Mouse (Mus musculus): ENCODE data around the gene Zmynd8. TPM values are rescaled to one million over a fixed set of nuclear protein-coding genes. Genes with fewer than 3 reads are reported as not detected.
A peak's percentile ranks its signal among the peaks of the same experiment; 100 is the strongest.

Zmynd8 gene
- polyA plus RNA-seq, 1 experiment = 66.4 TPM

DNA sequence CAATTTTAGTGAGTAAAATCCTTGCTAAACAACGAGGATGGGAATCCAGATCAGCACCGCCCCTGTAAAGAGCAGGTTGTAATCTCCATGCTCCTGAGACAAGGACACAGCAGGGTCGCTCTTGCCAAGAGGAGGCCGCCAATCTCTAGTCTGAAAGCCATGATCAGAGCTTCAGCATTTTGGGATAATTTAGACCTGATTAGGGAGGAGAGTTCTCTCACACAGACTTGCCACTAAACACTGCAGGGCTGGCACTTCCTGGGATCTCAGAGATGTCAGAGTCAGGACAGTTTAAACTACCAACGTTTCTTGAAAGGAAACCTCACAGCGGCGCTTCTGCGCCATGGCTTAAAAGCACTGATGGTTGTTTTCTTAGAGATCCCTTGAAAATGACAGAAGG, 32.4 kb downstream of the Zmynd8 start:
- Histone ChIP-seq H3K27ac (ENCODE audit: insufficient read depth, low read length) (peak overlapping the region; percentile 19; the same call in 1 of the 2 replicates), H3K4me3 (ENCODE audit: insufficient read depth, low read length) (no peak overlapping the region), H3K4me1 (ENCODE audit: control insufficient read depth, insufficient read depth, low read length) (peaks cover 8% of the 10 kb centered on the region; the same call in 1 of the 2 replicates)
- TF ChIP-seq POLR2A (IDR thresholded peaks at IDR 0.05; ENCODE audit: low read depth, low read length) (no peak), CTCF (IDR thresholded peaks at IDR 0.05; ENCODE audit: borderline replicate concordance, insufficient read depth, low read length) (no peak)

DNA sequence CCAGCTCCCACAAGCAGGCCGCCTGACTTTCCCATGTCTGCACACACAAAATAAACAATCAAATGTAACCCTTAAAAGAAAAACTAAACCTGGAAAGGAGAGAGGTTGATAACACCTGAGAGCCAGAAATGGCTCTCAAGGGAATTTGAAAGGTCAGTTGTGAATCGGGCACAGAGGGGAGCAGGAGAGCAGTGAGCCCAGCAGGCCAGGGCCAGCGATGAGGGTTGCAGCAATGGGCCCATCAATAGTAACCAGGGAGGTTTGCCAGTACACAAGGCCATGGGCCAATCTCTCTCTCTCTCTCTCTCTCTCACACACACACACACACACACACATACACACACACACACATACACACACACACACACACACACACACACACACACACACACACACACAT, 34.0 kb downstream of the Zmynd8 start:
- Histone ChIP-seq H3K27ac (ENCODE audit: insufficient read depth, low read length) (no peak overlapping the region), H3K4me1 (ENCODE audit: control insufficient read depth, insufficient read depth, low read length) (peaks cover 11% of the 10 kb centered on the region)
- no peak for TF ChIP-seq POLR2A (IDR thresholded peaks at IDR 0.05; ENCODE audit: low read depth, low read length)
- no peak for TF ChIP-seq CTCF (IDR thresholded peaks at IDR 0.05; ENCODE audit: borderline replicate concordance, insufficient read depth, low read length)

DNA sequence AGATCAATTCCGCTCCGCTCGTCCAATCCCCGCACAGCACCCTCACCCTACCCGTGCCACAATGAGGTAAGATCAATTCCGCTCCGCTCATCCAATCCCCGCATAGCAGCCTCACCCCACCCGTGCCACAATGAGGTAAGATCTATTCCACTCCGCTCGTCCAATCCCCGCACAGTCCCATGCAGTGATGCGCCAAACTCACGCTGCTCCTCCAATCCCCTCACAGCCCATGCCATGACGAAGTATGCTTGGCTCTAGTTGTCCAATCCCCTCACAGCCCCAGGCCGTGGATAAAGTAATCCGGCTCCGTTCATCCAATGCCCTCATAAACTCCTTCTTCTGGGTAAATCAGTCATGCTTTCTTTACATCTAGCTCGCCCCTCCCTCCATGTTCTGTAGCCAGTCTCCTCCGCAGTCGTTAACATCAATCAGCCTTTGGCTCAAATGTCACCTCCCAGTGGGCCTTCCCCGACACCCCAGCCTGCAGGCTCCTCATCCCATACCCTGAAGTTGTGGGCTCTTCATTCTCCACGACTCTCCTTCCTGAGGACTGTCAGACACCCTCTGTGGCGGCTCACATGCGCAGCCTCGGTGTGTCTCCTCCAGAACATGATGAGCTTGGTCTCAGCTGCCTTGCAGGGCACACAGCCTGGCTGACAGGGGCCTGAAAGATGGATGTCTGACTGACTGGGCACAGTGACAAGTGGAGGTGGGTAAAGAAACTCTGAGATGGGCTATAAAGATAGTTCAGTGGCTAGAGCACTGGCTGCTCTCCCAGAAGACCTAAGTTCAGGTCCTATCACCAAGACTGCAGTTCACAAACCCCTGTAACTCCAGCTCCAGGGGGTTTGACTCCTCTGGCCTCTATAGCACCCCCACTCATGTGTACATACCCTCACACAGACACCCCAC, 36.9 kb downstream of the Zmynd8 start:
- Histone ChIP-seq H3K27ac (ENCODE audit: insufficient read depth, low read length) (no peak overlapping the region), H3K4me3 (ENCODE audit: insufficient read depth, low read length) (no peak overlapping the region), H3K4me1 (ENCODE audit: control insufficient read depth, insufficient read depth, low read length) (peaks cover 17% of the 10 kb centered on the region)
- TF ChIP-seq POLR2A (IDR thresholded peaks at IDR 0.05; ENCODE audit: low read depth, low read length) (no peak), CTCF (IDR thresholded peaks at IDR 0.05; ENCODE audit: borderline replicate concordance, insufficient read depth, low read length) (no peak)

More for the DNA sequence above, 34.0 kb downstream of the Zmynd8 start:
- H3K4me3 ChIP-seq (ENCODE audit: insufficient read depth, low read length) = no peak overlapping the region

DNA sequence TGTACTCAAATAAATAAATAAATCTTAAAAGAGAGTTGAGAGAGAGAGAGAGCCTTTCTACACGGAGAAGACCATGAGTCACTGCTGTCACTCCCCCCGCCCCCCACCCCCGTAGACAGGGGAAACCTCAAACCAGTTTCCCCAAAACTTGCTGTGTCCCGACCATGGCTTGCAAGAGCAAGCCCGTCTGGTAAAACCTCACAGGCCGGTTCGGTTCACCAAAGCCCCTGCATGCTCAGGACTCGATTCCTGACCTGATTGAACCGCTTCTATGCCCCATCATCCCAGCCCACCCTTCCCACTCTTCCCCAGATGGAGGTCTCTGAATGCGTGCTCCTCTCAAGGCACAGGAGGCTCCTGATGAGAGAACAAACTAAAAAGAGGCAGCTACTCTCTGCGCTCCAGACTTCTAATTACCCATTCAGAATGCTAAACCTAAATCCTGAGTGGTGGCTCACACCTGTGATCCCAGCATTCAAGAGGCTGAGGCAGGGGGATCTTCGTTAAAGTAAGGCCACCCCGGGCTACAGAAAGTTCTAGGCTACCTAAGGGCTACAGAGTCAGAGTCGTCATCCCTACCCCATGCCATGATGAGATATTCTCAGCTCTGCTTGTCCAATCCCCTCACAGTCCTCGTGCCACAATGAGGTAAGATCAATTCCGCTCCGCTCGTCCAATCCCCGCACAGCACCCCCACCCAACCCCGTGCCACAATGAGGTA, 37.7 kb downstream of the Zmynd8 start:
- H3K4me3 ChIP-seq (ENCODE audit: insufficient read depth, low read length) = no peak overlapping the region
- peaks cover 25% of the 10 kb centered on the region for H3K4me1 ChIP-seq (ENCODE audit: control insufficient read depth, insufficient read depth, low read length)
- TF ChIP-seq POLR2A (IDR thresholded peaks at IDR 0.05; ENCODE audit: low read depth, low read length) = no peak
- no peak for TF ChIP-seq CTCF (IDR thresholded peaks at IDR 0.05; ENCODE audit: borderline replicate concordance, insufficient read depth, low read length)
- no peak overlapping the region for H3K27ac ChIP-seq (ENCODE audit: insufficient read depth, low read length)

DNA sequence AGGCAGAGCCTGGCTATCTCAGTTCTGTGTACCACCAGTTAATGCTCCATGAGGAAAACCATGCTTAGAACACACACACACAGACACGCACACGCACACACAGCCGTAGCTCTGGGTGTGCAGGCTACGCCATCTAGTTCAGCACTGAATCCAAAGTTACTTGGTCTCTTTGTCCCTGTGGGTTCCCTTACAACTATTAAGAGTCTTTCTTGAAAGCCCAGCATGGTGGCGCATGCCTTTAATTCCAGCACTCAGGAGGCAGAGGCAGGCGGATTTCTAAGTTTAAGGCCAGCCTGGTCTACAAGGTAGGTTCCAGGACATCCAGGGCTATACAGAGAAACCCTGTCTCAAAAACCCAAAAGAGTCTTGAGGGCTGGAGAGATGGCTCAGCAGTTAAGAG, 38.4 kb downstream of the Zmynd8 start:
- Histone ChIP-seq H3K4me3 (ENCODE audit: insufficient read depth, low read length) (no peak overlapping the region), H3K27ac (ENCODE audit: insufficient read depth, low read length) (no peak overlapping the region), H3K4me1 (ENCODE audit: control insufficient read depth, insufficient read depth, low read length) (peaks cover 30% of the 10 kb centered on the region)
- TF ChIP-seq CTCF (IDR thresholded peaks at IDR 0.05; ENCODE audit: borderline replicate concordance, insufficient read depth, low read length) (no peak), POLR2A (IDR thresholded peaks at IDR 0.05; ENCODE audit: low read depth, low read length) (no peak)

DNA sequence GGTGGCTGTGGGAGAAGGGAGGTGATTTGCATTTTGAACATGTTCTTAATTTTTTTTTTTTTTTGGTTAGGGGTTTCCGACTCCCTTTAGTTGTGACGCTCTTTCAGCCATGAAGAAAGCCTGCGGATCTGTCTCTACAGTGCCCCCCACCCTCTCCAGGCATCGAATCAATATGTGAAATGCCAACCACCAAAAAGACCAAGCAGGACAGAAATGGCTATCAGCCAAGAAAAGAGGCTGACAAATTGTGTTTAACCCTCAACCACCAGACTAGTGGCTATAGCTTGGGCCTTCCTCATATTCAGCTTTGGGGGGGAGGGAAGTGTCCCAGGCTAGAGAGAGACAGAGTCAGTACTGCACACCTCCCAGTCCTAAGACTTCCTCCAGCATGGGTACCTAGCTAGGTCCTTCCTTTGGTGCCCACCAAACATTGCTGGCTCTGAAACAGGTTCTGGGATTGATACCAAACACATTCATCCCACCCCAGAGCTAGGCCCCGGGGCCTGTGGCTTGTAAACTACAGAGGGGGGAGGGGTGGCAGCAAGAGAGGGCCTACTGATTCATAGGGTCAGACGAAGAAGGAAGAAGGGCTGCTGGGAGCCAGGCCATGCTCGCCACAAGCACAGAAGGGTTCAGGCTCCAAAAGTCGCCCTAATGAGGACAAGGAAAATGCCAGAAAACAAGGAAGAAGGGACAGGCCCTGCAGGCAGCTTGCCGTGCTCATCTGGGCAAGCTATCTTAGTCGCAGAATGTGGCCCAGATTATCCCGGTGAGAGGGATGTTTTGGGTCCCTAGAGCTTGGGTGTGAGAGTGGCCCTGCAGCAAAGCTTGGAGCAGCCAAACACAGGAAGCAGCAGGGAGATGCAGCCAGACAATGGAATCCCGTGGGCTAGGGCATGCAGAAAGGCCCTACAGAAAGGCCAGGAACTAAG, 40.1 kb downstream of the Zmynd8 start:
- Histone ChIP-seq H3K27ac (ENCODE audit: insufficient read depth, low read length) (peak overlapping the region; percentile 84), H3K4me3 (ENCODE audit: insufficient read depth, low read length) (no peak overlapping the region), H3K4me1 (ENCODE audit: control insufficient read depth, insufficient read depth, low read length) (peaks cover 34% of the 10 kb centered on the region)
- no peak for TF ChIP-seq CTCF (IDR thresholded peaks at IDR 0.05; ENCODE audit: borderline replicate concordance, insufficient read depth, low read length)
- TF ChIP-seq POLR2A (IDR thresholded peaks at IDR 0.05; ENCODE audit: low read depth, low read length) = no peak

DNA sequence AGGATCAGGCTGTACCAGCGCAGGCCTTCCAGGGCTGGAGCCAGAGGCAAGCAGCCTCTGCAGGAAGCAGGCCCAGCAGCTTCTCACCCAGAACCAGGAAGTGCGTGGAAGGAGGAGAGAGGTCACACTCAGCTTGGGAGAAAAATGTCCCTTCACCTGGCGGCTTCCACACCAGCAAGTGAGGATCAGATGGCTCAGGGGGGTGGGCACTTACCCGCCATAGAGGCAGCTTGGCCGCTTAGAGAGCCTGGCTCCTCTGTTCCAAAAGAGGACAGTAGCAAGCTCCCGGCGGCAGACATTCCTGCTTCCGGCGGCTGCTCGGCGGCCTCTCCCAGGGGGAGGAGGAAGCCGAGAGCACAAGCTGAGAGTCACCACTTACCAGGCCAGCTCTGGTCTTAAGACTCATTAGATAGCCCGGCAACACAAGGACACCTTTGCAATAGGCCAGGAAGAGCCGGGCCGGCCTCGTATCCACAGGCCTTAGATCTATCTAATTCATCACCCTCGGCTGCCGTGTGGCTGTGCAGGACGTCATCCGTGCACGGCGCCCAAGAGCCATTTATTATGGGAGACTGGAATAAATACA, 40.9 kb downstream of the Zmynd8 start:
- H3K4me3 ChIP-seq (ENCODE audit: insufficient read depth, low read length) = no peak overlapping the region
- H3K27ac ChIP-seq (ENCODE audit: insufficient read depth, low read length) = peak overlapping the region; percentile 84
- H3K4me1 ChIP-seq (ENCODE audit: control insufficient read depth, insufficient read depth, low read length) = peaks cover 34% of the 10 kb centered on the region
- TF ChIP-seq POLR2A (IDR thresholded peaks at IDR 0.05; ENCODE audit: low read depth, low read length) = no peak
- no peak for TF ChIP-seq CTCF (IDR thresholded peaks at IDR 0.05; ENCODE audit: borderline replicate concordance, insufficient read depth, low read length)

DNA sequence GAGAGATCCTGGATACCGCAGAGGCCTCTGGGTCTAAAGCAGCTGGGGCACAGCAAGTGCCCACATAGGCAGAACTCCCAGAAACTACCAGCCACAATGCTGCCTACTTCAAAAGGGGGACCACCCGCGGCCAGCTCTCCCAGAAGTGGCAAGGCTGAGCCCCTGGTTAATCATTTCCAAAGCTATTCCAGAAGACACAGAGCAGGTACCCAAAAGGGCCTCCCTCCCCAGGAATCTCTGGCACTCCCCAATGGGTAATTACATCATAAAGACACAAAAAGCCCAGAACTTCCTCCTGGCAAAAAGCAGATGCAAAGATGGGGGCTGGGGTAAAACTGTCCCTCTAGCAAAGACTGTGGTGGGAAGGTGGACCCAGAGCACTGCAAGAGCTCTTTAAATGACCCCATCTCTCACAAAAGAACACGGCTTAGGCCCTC, 41.4 kb downstream of the Zmynd8 start:
- TF ChIP-seq CTCF (IDR thresholded peaks at IDR 0.05; ENCODE audit: borderline replicate concordance, insufficient read depth, low read length) (no peak), POLR2A (IDR thresholded peaks at IDR 0.05; ENCODE audit: low read depth, low read length) (no peak)
- no peak overlapping the region for H3K4me3 ChIP-seq (ENCODE audit: insufficient read depth, low read length)
- H3K27ac ChIP-seq (ENCODE audit: insufficient read depth, low read length) = peak overlapping the region; percentile 84
- H3K4me1 ChIP-seq (ENCODE audit: control insufficient read depth, insufficient read depth, low read length) = peaks cover 35% of the 10 kb centered on the region

Measured in embryonic fibroblast, embryonic 13.5 days (primary cell).